Mouse (Mus musculus) forebrain, embryonic 16.5 days (tissue): ENCODE measurements around the gene Klk10. TPM values are rescaled to one million over a fixed set of nuclear protein-coding genes. Genes with fewer than 3 reads are reported as not detected.

Experiments
- ATAC-seq: fragments of 200-750 bp; cut with Nextera tagmentation; 2 replicates; pipeline ENCODE4 v1.8.0; 2017; ENCODE audit warnings: mild to moderate bottlenecking, moderate library complexity
- H3K27ac ChIP-seq: fragments of 300-500 bp; sonication (generic); 2 replicates; pipeline ENCODE4 v1.5.1; 2014; ENCODE audit warnings: low read length, control low read depth
- H3K27me3 ChIP-seq: fragments of 300-500 bp; sonication (generic); replicated peaks from 2 replicates; pipeline ENCODE4 v1.6.1; 2014; ENCODE audit warnings: low read length; ENCODE audit not compliant: control insufficient read depth, insufficient read depth
- H3K36me3 ChIP-seq: fragments of 300-500 bp; sonication (generic); 2 replicates; pipeline ENCODE4 v1.6.1; 2014; ENCODE audit not compliant: control insufficient read depth, insufficient read depth
- H3K4me1 ChIP-seq: fragments of 300-500 bp; sonication (generic); replicated peaks from 2 replicates; pipeline ENCODE4 v1.6.1; 2014; ENCODE audit warnings: low read length; ENCODE audit not compliant: control insufficient read depth, insufficient read depth
- H3K4me2 ChIP-seq: fragments of 300-500 bp; sonication (generic); 2 replicates; pipeline ENCODE4 v1.6.1; 2014; ENCODE audit warnings: mild to moderate bottlenecking, low read length, control low read depth
- H3K4me3 ChIP-seq: fragments of 300-500 bp; sonication (generic); replicated peaks from 2 replicates; pipeline ENCODE4 v1.5.1; 2014; ENCODE audit warnings: mild to moderate bottlenecking, low read length, control low read depth
- H3K9ac ChIP-seq: fragments of 300-500 bp; sonication (generic); replicated peaks from 2 replicates; pipeline ENCODE4 v1.6.1; 2014; ENCODE audit warnings: low read depth, low read length, control low read depth
- H3K9me3 ChIP-seq: fragments of 300-500 bp; sonication (generic); 2 replicates; pipeline ENCODE4 v1.6.1; 2016; ENCODE audit warnings: low read length; ENCODE audit not compliant: control insufficient read depth
- WGBS: fragments of 180-500 bp; shearing (Covaris S2); extraction: QIAGEN DNeasy Blood & Tissue Kit; methylation state at CpG from one replicate; pipeline ENCODE4 v1.1.7; 2014; 5-methylcytosine and 5-hydroxymethylcytosine counted together
- polyA plus RNA-seq: library from polyadenylated mRNA; unstranded; fragments of >200 nt; fragmentation: Nextera tagmentation; extraction: Ambion mirVana; gene quantifications from 2 replicates; pipeline ENCODE4 v1.2.1, GENCODE M21; 2015

The Klk10 gene
- polyA plus RNA-seq, 1 experiment from 2014 or later, result 0.35 TPM

GRCm38 (mm10) chr7:43816746-43817145 is 35.9 kb downstream of the Klk10 start:
- Histone ChIP-seq H3K27me3 (no peaks in the 10 kb centered on the region), H3K9ac (no peak overlapping the region), H3K4me2 (no peak overlapping the region), H3K9me3 (no peaks in the 10 kb centered on the region), H3K4me1 (no peaks in the 10 kb centered on the region), H3K36me3 (no peaks in the 10 kb centered on the region), H3K4me3 (no peak overlapping the region), H3K27ac (no peak overlapping the region)
- ATAC-seq, result no peak

- H3K4me3 ChIP-seq, result no peak overlapping the region
- no peak overlapping the region for H3K27ac ChIP-seq
- H3K36me3 ChIP-seq, result no peaks in the 10 kb centered on the region
- H3K4me1 ChIP-seq, result no peaks in the 10 kb centered on the region
- no peaks in the 10 kb centered on the region for H3K27me3 ChIP-seq
- H3K4me2 ChIP-seq, result no peak overlapping the region
- no peaks in the 10 kb centered on the region for H3K9me3 ChIP-seq
- WGBS, result 94% methylated on average over 7 of the region's 7 CpGs
- ATAC-seq, result no peak
- H3K9ac ChIP-seq, result no peak overlapping the region
Observed at GRCm38 (mm10) chr7:43821581-43821980, 40.7 kb downstream of the Klk10 start.

GRCm38 (mm10) chr7:43824199-43824598 is 43.4 kb downstream of the Klk10 start, which contains the start of gene Klk6:
Klk6 (plus strand) TSS chr7:43824499.
- H3K9me3 ChIP-seq, result no peaks in the 10 kb centered on the region
- no peak within 1 kb of the TSS for H3K9ac ChIP-seq
- 82% methylated on average over 10 of the region's 10 CpGs for WGBS
- no peak within 1 kb of the TSS for H3K27ac ChIP-seq
- no peaks in the 10 kb centered on the region for H3K4me1 ChIP-seq
- H3K36me3 ChIP-seq, result no peaks in the 10 kb centered on the region
- H3K4me3 ChIP-seq, result no peak within 1 kb of the TSS
- no peak for ATAC-seq
- no peak within 1 kb of the TSS for H3K4me2 ChIP-seq
- H3K27me3 ChIP-seq, result no peaks in the 10 kb centered on the region

GRCm38 (mm10) chr7:43826056-43826455 is 45.2 kb downstream of the Klk10 start:
- Histone ChIP-seq H3K36me3 (no peaks in the 10 kb centered on the region), H3K4me2 (no peak overlapping the region), H3K4me1 (no peaks in the 10 kb centered on the region), H3K27me3 (no peaks in the 10 kb centered on the region), H3K9ac (no peak overlapping the region), H3K9me3 (no peaks in the 10 kb centered on the region), H3K4me3 (no peak overlapping the region), H3K27ac (no peak overlapping the region)
- no peak for ATAC-seq
- 90% methylated on average over 5 of the region's 5 CpGs for WGBS

GRCm38 (mm10) chr7:43827706-43828105 is 46.9 kb downstream of the Klk10 start:
- Histone ChIP-seq H3K36me3 (no peaks in the 10 kb centered on the region), H3K27me3 (no peaks in the 10 kb centered on the region), H3K27ac (no peak overlapping the region), H3K9me3 (no peaks in the 10 kb centered on the region), H3K4me2 (no peak overlapping the region), H3K4me1 (no peaks in the 10 kb centered on the region), H3K4me3 (no peak overlapping the region), H3K9ac (no peak overlapping the region)
- no peak for ATAC-seq
- WGBS, result 85% methylated on average over 4 of the region's 4 CpGs

- no peak for ATAC-seq
- Histone ChIP-seq H3K27me3 (no peaks in the 10 kb centered on the region), H3K9me3 (no peaks in the 10 kb centered on the region), H3K4me3 (no peak overlapping the region), H3K4me1 (no peaks in the 10 kb centered on the region), H3K4me2 (no peak overlapping the region), H3K9ac (no peak overlapping the region), H3K27ac (no peak overlapping the region), H3K36me3 (no peaks in the 10 kb centered on the region)
- 93% methylated on average over 8 of the region's 8 CpGs for WGBS
Observed at GRCm38 (mm10) chr7:43829006-43829405, 48.2 kb downstream of the Klk10 start.

Other genes starting within 250 kb of the Klk10 start
- 0.92 and 1.9 TPM in 2 replicates for gene Cd33, start 236.6 kb upstream of the Klk10 start, polyA plus RNA-seq
- gene Zfp658, start 218.8 kb upstream of the Klk10 start, polyA plus RNA-seq, result 12.5 TPM in 2 replicates
- 18.5 and 20.9 TPM in 2 replicates for gene Zfp719, start 201.4 kb upstream of the Klk10 start, polyA plus RNA-seq
- gene Zfp819, start 173.9 kb upstream of the Klk10 start, polyA plus RNA-seq, result 0.23 and 0.26 TPM in 2 replicates
- gene Ceacam18, start 146.3 kb upstream of the Klk10 start, polyA plus RNA-seq, result not detected in 2 replicates
- gene Siglece, start 120.9 kb upstream of the Klk10 start, polyA plus RNA-seq, result 0.12 and 0.29 TPM in 2 replicates
- 29.3 and 31.9 TPM in 2 replicates for gene Ctu1, start 109.0 kb upstream of the Klk10 start, polyA plus RNA-seq
- gene Klk14, start 90.6 kb upstream of the Klk10 start, polyA plus RNA-seq, result not detected in 2 replicates
- not detected in 2 replicates for gene Klk13, start 68.5 kb upstream of the Klk10 start, polyA plus RNA-seq
- not detected in 2 replicates for gene Klk12, start 12.1 kb upstream of the Klk10 start, polyA plus RNA-seq
- not detected in 2 replicates for gene Klk11, start 6.4 kb upstream of the Klk10 start, polyA plus RNA-seq
- gene Klk9, start 10.9 kb downstream of the Klk10 start, polyA plus RNA-seq, result 0.23 TPM in 1 of 2 replicates, not detected in the other
- 5.8 and 6.8 TPM in 2 replicates for gene Klk8, start 16.5 kb downstream of the Klk10 start, polyA plus RNA-seq
- gene Klk7, start 30.3 kb downstream of the Klk10 start, polyA plus RNA-seq, result not detected in 2 replicates
- gene Klk6, start 43.5 kb downstream of the Klk10 start, polyA plus RNA-seq, result not detected in 2 replicates
- not detected in 2 replicates for gene Klk5, start 60.9 kb downstream of the Klk10 start, polyA plus RNA-seq
- 0.33 and 0.46 TPM in 2 replicates for gene Klk4, start 100.1 kb downstream of the Klk10 start, polyA plus RNA-seq
- not detected in 2 replicates for gene Klk15, start 152.7 kb downstream of the Klk10 start, polyA plus RNA-seq
- not detected in 2 replicates for gene Klk1b8, start 169.6 kb downstream of the Klk10 start, polyA plus RNA-seq
- not detected in 2 replicates for gene Klk1b1, start 185.7 kb downstream of the Klk10 start, polyA plus RNA-seq
- gene Klk1b9, start 195.0 kb downstream of the Klk10 start, polyA plus RNA-seq, result not detected in 2 replicates
- gene Klk1b11, start 214.8 kb downstream of the Klk10 start, polyA plus RNA-seq, result not detected in 2 replicates
- not detected in 2 replicates for gene Klk1b26, start 231.1 kb downstream of the Klk10 start, polyA plus RNA-seq